Mouse (Mus musculus) layer of hippocampus, postnatal 14 days (tissue): ENCODE measurements around the gene Mab21l3. TPM values are rescaled to one million over a fixed set of nuclear protein-coding genes. Genes with fewer than 3 reads are reported as not detected.
A peak's percentile ranks its signal among the peaks of the same experiment; 100 is the strongest.

Experiments used
- DNase-seq, 2 experiments: peaks; one replicate each; pipeline ENCODE4 v3.0.0; 2021 to 2022; ENCODE audit warnings: low spot score in 2 of 2, mixed read lengths in 1 of 2
- total RNA-seq, 2 experiments: library from RNA; stranded (reverse); gene quantifications; 2 replicates each; pipeline ENCODE4 v1.2.3; 2021

Gene Mab21l3
- total RNA-seq, 2 experiments from 2014 or later = 0.18 TPM; not detected in 1

GRCm38 (mm10) chr3:101804331-101804730 lies 44.4 kb downstream of the Mab21l3 start:
- DNase-seq = no peak

GRCm38 (mm10) chr3:101803764-101804163 lies 45.0 kb downstream of the Mab21l3 start:
- no peak for DNase-seq

- no peak for DNase-seq
Measured at GRCm38 (mm10) chr3:101802746-101803145, 46.0 kb downstream of the Mab21l3 start.

GRCm38 (mm10) chr3:101800596-101801018 lies 48.2 kb downstream of the Mab21l3 start:
- DNase-seq = no peak

- no peak for DNase-seq
Measured at GRCm38 (mm10) chr3:101799852-101800595, 48.7 kb downstream of the Mab21l3 start.

- DNase-seq = peak; percentile 48 to 71
Measured at GRCm38 (mm10) chr3:101797830-101798709, 50.7 kb downstream of the Mab21l3 start.

GRCm38 (mm10) chr3:101796212-101796611 lies 52.5 kb downstream of the Mab21l3 start:
- no peak for DNase-seq

- DNase-seq = no peak
Measured at GRCm38 (mm10) chr3:101795387-101796039, 53.2 kb downstream of the Mab21l3 start.

GRCm38 (mm10) chr3:101794666-101795065 lies 54.1 kb downstream of the Mab21l3 start:
- DNase-seq = no peak

- DNase-seq = no peak
Measured at GRCm38 (mm10) chr3:101794026-101794425, 54.7 kb downstream of the Mab21l3 start.

- DNase-seq = no peak
Measured at GRCm38 (mm10) chr3:101792191-101792590, 56.6 kb downstream of the Mab21l3 start.

GRCm38 (mm10) chr3:101784768-101785424 lies 63.9 kb downstream of the Mab21l3 start:
- no peak for DNase-seq

- DNase-seq = no peak
Measured at GRCm38 (mm10) chr3:101783793-101784192, 65.0 kb downstream of the Mab21l3 start.

- no peak for DNase-seq
Measured at GRCm38 (mm10) chr3:101780874-101781483, 67.8 kb downstream of the Mab21l3 start.

GRCm38 (mm10) chr3:101778896-101779665 lies 69.7 kb downstream of the Mab21l3 start:
- no peak for DNase-seq

- DNase-seq = no peak
Measured at GRCm38 (mm10) chr3:101775732-101776131, 73.0 kb downstream of the Mab21l3 start.

GRCm38 (mm10) chr3:101770540-101770939 lies 78.2 kb downstream of the Mab21l3 start:
- no peak for DNase-seq

- DNase-seq = no peak
Measured at GRCm38 (mm10) chr3:101763566-101763965, 85.2 kb downstream of the Mab21l3 start.
